Mouse (Mus musculus) ES-E14 (cell line): Measurements from ENCODE around the gene Gstp2.

ENCODE experiments used
- CHD2 ChIP-seq: IDR thresholded peaks from 2 replicates; pipeline ENCODE4 v1.6.1; 2014; ENCODE audit warnings: mild to moderate bottlenecking, low read depth, low read length, inconsistent platforms
- HCFC1 ChIP-seq: IDR thresholded peaks from 2 replicates; pipeline ENCODE4 v1.6.1; 2012; ENCODE audit warnings: low read length, inconsistent platforms, borderline replicate concordance; ENCODE audit not compliant: insufficient read depth
- ZC3H11A ChIP-seq: IDR thresholded peaks from 2 replicates; pipeline ENCODE4 v1.6.1; 2012; ENCODE audit warnings: low read depth, mild to moderate bottlenecking, inconsistent platforms, low read length, borderline replicate concordance
- ZNF384 ChIP-seq: IDR thresholded peaks from 2 replicates; pipeline ENCODE4 v1.6.1; 2012; ENCODE audit warnings: low read depth, low read length, inconsistent platforms

DNA sequence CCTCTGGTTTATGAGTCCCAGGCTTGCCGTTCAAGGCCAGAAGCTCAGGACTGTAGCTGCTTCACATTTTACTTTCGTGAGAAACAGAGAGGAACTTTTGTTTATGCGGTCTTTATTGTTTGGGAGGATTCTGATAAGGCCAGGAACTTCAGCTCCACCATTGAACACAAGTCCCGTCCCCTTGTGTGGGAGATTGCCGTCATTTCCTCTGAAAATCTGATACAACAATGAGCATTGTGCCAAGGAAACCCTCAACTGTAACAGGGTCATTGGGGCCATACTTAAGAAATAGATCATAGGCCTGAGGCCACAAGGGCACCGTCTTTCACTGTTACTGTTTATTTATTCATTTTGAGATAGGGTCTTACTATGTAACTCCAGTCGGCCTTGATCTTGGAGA lies 22.6 kb downstream of the Gstp2 start:
- TF ChIP-seq HCFC1 (no peak), ZC3H11A (no peak), ZNF384 (no peak), CHD2 (no peak)
